Mouse (Mus musculus) CH12.LX (cell line): Measurements from ENCODE around the gene Defb19. TPM values are rescaled to one million over a fixed set of nuclear protein-coding genes. Genes with fewer than 3 reads are reported as not detected.

Source experiments
- DNase-seq: peaks from one replicate; pipeline ENCODE4 v3.0.0-alpha.2; 2013; ENCODE audit errors: extremely low read depth
- H3K27ac ChIP-seq: 2 replicates; pipeline ENCODE4 v1.5.1; 2012; ENCODE audit warnings: low read depth, mild to moderate bottlenecking, control low read depth, moderate library complexity; ENCODE audit not compliant: insufficient read depth
- H3K27me3 ChIP-seq: replicated peaks from 2 replicates; pipeline ENCODE3; 2012; ENCODE audit warnings: inconsistent platforms
- H3K36me3 ChIP-seq, 2 experiments: replicated peaks in 1 of 2; 2 replicates each; pipeline versions ENCODE3 to v1.6.1; 2012; ENCODE audit warnings: inconsistent platforms in 1 of 2, low read length in 1 of 2, mild to moderate bottlenecking in 1 of 2, mixed read lengths in 1 of 2, moderate library complexity in 1 of 2; ENCODE audit not compliant: control insufficient read depth in 1 of 2, insufficient read depth in 1 of 2
- H3K4me1 ChIP-seq, 2 experiments: 2 replicates each; pipeline ENCODE4 v1.6.1; 2012; ENCODE audit warnings: inconsistent platforms in 1 of 2, moderate library complexity in 1 of 2; ENCODE audit not compliant: insufficient read depth in 2 of 2, control insufficient read depth in 1 of 2
- H3K4me2 ChIP-seq: 2 replicates; pipeline ENCODE4 v1.6.1; 2012; ENCODE audit warnings: low read depth, mild to moderate bottlenecking, control low read depth; ENCODE audit not compliant: poor library complexity, insufficient read depth, severe bottlenecking
- H3K4me3 ChIP-seq, 3 experiments: fragments of 150-350 bp in 1 of 3; sonication (generic) in 1 of 3; replicated peaks in 1 of 3; 2 replicates each; pipeline versions ENCODE3 to v1.5.1; 2011 to 2012; ENCODE audit warnings: low read depth in 2 of 3, low read length in 2 of 3, mild to moderate bottlenecking in 2 of 3, moderate library complexity in 2 of 3, control low read depth in 1 of 3, improper control_type of control experiment in 1 of 3, inconsistent platforms in 1 of 3, mixed read lengths in 1 of 3; ENCODE audit not compliant: poor library complexity in 1 of 3
- H3K79me2 ChIP-seq: replicated peaks from 2 replicates; pipeline ENCODE4 v1.6.1; 2012; ENCODE audit warnings: mild to moderate bottlenecking, moderate library complexity; ENCODE audit not compliant: control insufficient read depth, poor library complexity, insufficient read depth, severe bottlenecking; ENCODE audit errors: extremely low read depth
- H3K9ac ChIP-seq: 2 replicates; pipeline ENCODE4 v1.6.1; 2012; ENCODE audit warnings: low read depth, mild to moderate bottlenecking, control low read depth, moderate library complexity; ENCODE audit not compliant: insufficient read depth
- H3K9me3 ChIP-seq: replicated peaks from 2 replicates; pipeline ENCODE3; 2012; ENCODE audit warnings: low read length, inconsistent platforms, mixed read lengths
- BHLHE40 ChIP-seq: IDR thresholded peaks from 2 replicates; pipeline ENCODE4 v1.6.1; 2011; ENCODE audit warnings: mild to moderate bottlenecking, low read depth, low read length, improper control_type of control experiment
- CTCF ChIP-seq, 2 experiments: IDR thresholded peaks in 1 of 2; conservative IDR thresholded peaks in 1 of 2; 2 replicates each; pipeline ENCODE4 v1.5.1; 2011 to 2012; ENCODE audit warnings: low read depth in 2 of 2, low read length in 2 of 2, improper control_type of control experiment in 1 of 2, inconsistent platforms in 1 of 2, mild to moderate bottlenecking in 1 of 2, moderate library complexity in 1 of 2
- ELF1 ChIP-seq: IDR thresholded peaks from 2 replicates; pipeline ENCODE4 v1.6.1; 2014; ENCODE audit warnings: low read depth, mild to moderate bottlenecking, inconsistent platforms, low read length, improper control_type of control experiment
- EP300 ChIP-seq: IDR thresholded peaks from 2 replicates; pipeline ENCODE4 v1.6.1; 2011; ENCODE audit warnings: low read length, improper control_type of control experiment
- GABPA ChIP-seq: IDR thresholded peaks from 2 replicates; pipeline ENCODE4 v1.6.1; 2012; ENCODE audit warnings: low read depth, low read length, improper control_type of control experiment, inconsistent platforms; ENCODE audit not compliant: insufficient replicate concordance
- KAT2A ChIP-seq: IDR thresholded peaks from 2 replicates; pipeline ENCODE4 v1.6.1; 2012; ENCODE audit warnings: low read length, improper control_type of control experiment, inconsistent platforms; ENCODE audit not compliant: insufficient replicate concordance
- MAX ChIP-seq: IDR thresholded peaks from 2 replicates; pipeline ENCODE4 v1.6.1; 2011; ENCODE audit warnings: low read length, improper control_type of control experiment
- NRF1 ChIP-seq: IDR thresholded peaks from 2 replicates; pipeline ENCODE4 v1.6.1; 2014; ENCODE audit warnings: low read depth, mild to moderate bottlenecking, inconsistent platforms, low read length, improper control_type of control experiment, moderate library complexity
- PAX5 ChIP-seq: IDR thresholded peaks from 2 replicates; pipeline ENCODE4 v1.6.1; 2012; ENCODE audit warnings: low read length, inconsistent platforms, mixed read lengths
- POLR2AphosphoS2 ChIP-seq: IDR thresholded peaks from 2 replicates; pipeline ENCODE4 v1.6.1; 2011; ENCODE audit warnings: low read depth, low read length, improper control_type of control experiment
- RAD21 ChIP-seq: IDR thresholded peaks from 2 replicates; pipeline ENCODE4 v1.6.1; 2011; ENCODE audit warnings: low read depth, mild to moderate bottlenecking, low read length, improper control_type of control experiment, moderate library complexity
- SIN3A ChIP-seq: IDR thresholded peaks from 2 replicates; pipeline ENCODE4 v1.6.1; 2012; ENCODE audit warnings: low read length, improper control_type of control experiment, inconsistent platforms
- SMC3 ChIP-seq: IDR thresholded peaks from 2 replicates; pipeline ENCODE4 v1.6.1; 2011; ENCODE audit warnings: low read depth, low read length, improper control_type of control experiment
- ZNF384 ChIP-seq: IDR thresholded peaks from 2 replicates; pipeline ENCODE4 v1.6.1; 2012; ENCODE audit warnings: low read depth, low read length, improper control_type of control experiment, inconsistent platforms
- dilution Hi-C: fragments of 300-500 bp; cut with MboI; formaldehyde crosslinking; loops from 2 replicates; pipeline ENCODE4 v1.14.3; 2020; ENCODE audit warnings: low sequenced_read_pairs; ENCODE audit not compliant: extremely low pct_unique_long_range_greater_than_20kb, extremely low pct_ligation_motif_present
- in situ Hi-C: fragments of 300-500 bp; cut with MboI; formaldehyde crosslinking; loops from 3 replicates; pipeline ENCODE4 v1.14.3; 2019; ENCODE audit warnings: low sequenced_read_pairs, low pct_ligation_motif_present, low pct_unique_long_range_greater_than_20kb, mixed read lengths
- polyA plus RNA-seq: library from polyadenylated mRNA; unstranded; fragments of >175 nt; gene quantifications from 2 replicates; pipeline ENCODE4 v1.2.1, GENCODE M21; 2012; ENCODE audit warnings: low read depth; ENCODE audit not compliant: insufficient read length
- total RNA-seq, 2 experiments: library from RNA; depleted of rRNA; stranded (reverse); fragments of 300-350 nt in 1 of 2; fragments of >200 nt in 1 of 2; gene quantifications; 2 replicates each; pipeline ENCODE4 v1.2.3; 2012 to 2014

Gene Defb19
- total and polyA plus RNA-seq, 3 experiments: not detected

- TF ChIP-seq NRF1 (no peak), MAX (no peak)
These were observed 6.6 kb downstream of the Defb19 start (continued) for GRCm38 (mm10) chr2:152573484-152573883.

- Histone ChIP-seq H3K4me3 (no peak within 1 kb of the TSS), H3K9me3 (peaks cover 7% of the 10 kb centered on the region), H3K36me3 (no peaks in the 10 kb centered on the region), H3K4me2 (no peak within 1 kb of the TSS), H3K79me2 (no peaks in the 10 kb centered on the region), H3K27ac (no peak within 1 kb of the TSS), H3K27me3 (peaks cover 61% of the 10 kb centered on the region), H3K4me1 (no peaks in the 10 kb centered on the region), H3K9ac (no peak within 1 kb of the TSS)
- no peak for DNase-seq
- dilution Hi-C loops (no loop called here), in situ Hi-C loops (no loop called here)
- TF ChIP-seq SMC3 (peak; percentile 40), SIN3A (no peak), PAX5 (no peak), EP300 (no peak), RAD21 (peak; percentile 2), CTCF (conservative IDR thresholded peaks at IDR 0.05 in 1 of 2, IDR thresholded peaks at IDR 0.05 in 1 of 2; ENCODE audit: low read depth in 2 of 2, low read length in 2 of 2) (peak; percentile 54 to 67)
These were observed 7.9 kb downstream of the Defb19 start, which contains the start of gene Defb21 for GRCm38 (mm10) chr2:152572114-152572794. Gene Defb21 (plus strand): TSS chr2:152572744.

- dilution Hi-C loops: no loop called here
- H3K9me3 ChIP-seq: peaks cover 7% of the 10 kb centered on the region
- no peak overlapping the region for H3K9ac ChIP-seq
- H3K4me2 ChIP-seq: no peak overlapping the region
- DNase-seq: no peak
- H3K36me3 ChIP-seq: no peaks in the 10 kb centered on the region
- H3K27ac ChIP-seq: no peak overlapping the region
- H3K27me3 ChIP-seq: peaks cover 55% of the 10 kb centered on the region
- H3K4me3 ChIP-seq: no peak overlapping the region
- H3K4me1 ChIP-seq: no peaks in the 10 kb centered on the region
- no peaks in the 10 kb centered on the region for H3K79me2 ChIP-seq
- in situ Hi-C loops: no loop called here
- TF ChIP-seq ZNF384 (no peak), SIN3A (no peak), KAT2A (no peak), NRF1 (no peak), RAD21 (no peak), POLR2AphosphoS2 (no peak), GABPA (no peak), BHLHE40 (no peak), ELF1 (no peak)
- TF ChIP-seq, all 38 proteins: peak for 0
These were observed 9.8 kb downstream of the Defb19 start for GRCm38 (mm10) chr2:152570313-152570712.
